Mouse (Mus musculus) liver, embryonic 14.5 days (tissue): ENCODE results near the gene Tlnrd1.

ENCODE experiments used
- CTCF ChIP-seq: IDR thresholded peaks from 2 replicates; pipeline ENCODE4 v1.5.1; 2016; ENCODE audit warnings: antibody characterized with exemption, low read depth, control low read depth
- EP300 ChIP-seq: IDR thresholded peaks from 2 replicates; pipeline ENCODE4 v1.6.1; 2016; ENCODE audit warnings: antibody characterized with exemption, low read depth

- no peak for TF ChIP-seq CTCF
- TF ChIP-seq EP300, result no peak
Measured at GRCm38 (mm10) chr7:83852381-83853380, 31.4 kb downstream of the Tlnrd1 start.
